ENCODE assay signal across 16 mouse cellular contexts in genomic region chr13:63326015-63326414, GRCm38 (mm10).
"Had no signal": no experiment of that assay in that cellular context is flagged by ENCODE, and none has a peak within 500 bp of the region (broad histone marks: within the 10 kb centered on the region; RNA-seq: fewer than 3 reads in every experiment).

No protein-coding gene starts in this region.

- H3K9ac ChIP-seq: limb, embryonic 13.5 days; liver, embryonic 13.5 days; lung, embryonic 14.5 days had no signal

- H3K4me2 ChIP-seq: limb, embryonic 13.5 days; liver, embryonic 13.5 days; lung, embryonic 14.5 days had no signal

- H3K36me3 ChIP-seq: limb, embryonic 10.5 days; limb, embryonic 13.5 days had no signal

- H3K27me3 ChIP-seq: limb, embryonic 13.5 days; liver, embryonic 13.5 days had no signal

- ATAC-seq: intestine, postnatal 0 days; lung, postnatal 0 days had no signal

- H3K9me3 ChIP-seq: limb, embryonic 10.5 days; limb, embryonic 13.5 days; liver, embryonic 13.5 days had no signal

- DNase-seq: kidney, adult 2 months; kidney, postnatal 36 days; layer of hippocampus, adult 9-11 months; liver, embryonic 13.5 days; lung, embryonic 14.5 days; midbrain, embryonic 14.5 days; right cerebral cortex, adult 18-20 months; right cerebral cortex, postnatal 14 days; right cerebral cortex, postnatal 4 days; thymus, adult 2 months; thymus, postnatal 4 days had no signal

- H3K27ac ChIP-seq: liver, embryonic 13.5 days; macrophage had no signal

- H3K4me3 ChIP-seq: limb, embryonic 10.5 days; limb, embryonic 13.5 days; liver, embryonic 13.5 days had no signal
